In the genomic region with DNA sequence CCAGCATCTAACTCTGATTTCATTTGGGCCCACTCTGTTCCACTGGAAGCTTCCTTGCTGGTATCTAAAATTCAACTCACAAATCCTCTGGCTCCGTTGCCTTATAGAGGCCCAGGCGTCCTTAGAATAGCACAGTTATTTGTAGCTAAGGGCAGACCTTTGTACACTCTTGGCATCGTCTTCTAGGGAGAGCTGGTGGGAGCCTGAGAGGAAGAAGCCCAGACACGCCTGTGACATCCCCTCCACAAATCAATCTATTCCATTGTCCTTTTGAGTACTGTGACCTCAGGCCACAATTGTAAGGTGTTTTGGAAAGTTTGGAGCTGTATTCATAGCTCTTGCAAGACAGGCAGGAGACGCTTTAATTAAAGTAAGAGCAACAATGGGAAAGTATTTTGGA, we compare ENCODE assay signal across 9 mouse cellular contexts. TPM values are rescaled to one million over a fixed set of nuclear protein-coding genes. Genes with fewer than 3 reads are reported as not detected.
DNase-seq lines count a peak whose midpoint lies in the region; ATAC-seq and TF ChIP-seq lines count a peak whose summit lies in the region.
"Had no signal": no experiment of that assay in that cellular context is flagged by ENCODE, and none has a peak within 500 bp of the region (broad histone marks: within the 10 kb centered on the region; RNA-seq: fewer than 3 reads in every experiment).

No protein-coding gene starts in this region.

- H3K4me1 ChIP-seq in hindbrain, postnatal 0 days (ENCODE audit: insufficient read depth, low read length): no peaks in the 10 kb centered on the region
- no peaks in the 10 kb centered on the region for H3K4me1 ChIP-seq in hindbrain, embryonic 13.5 days (replicated peaks)
- H3K4me1 ChIP-seq in intestine, postnatal 0 days (replicated peaks; ENCODE audit: control insufficient read depth, insufficient read depth, low read length): 0 out of 2 replicates have a peak, but pooled peaks cover 7% of the 10 kb centered on the region
- H3K4me1 ChIP-seq in midbrain, embryonic 13.5 days (replicated peaks): no peaks in the 10 kb centered on the region

- TF ChIP-seq CTCF in hindbrain, postnatal 0 days (IDR thresholded peaks at IDR 0.05; ENCODE audit: low read depth): no peak
- no peak for TF ChIP-seq CTCF in intestine, postnatal 0 days (IDR thresholded peaks at IDR 0.05; ENCODE audit: low read depth)

- no peak overlapping the region for H3K4me2 ChIP-seq in hindbrain, postnatal 0 days (ENCODE audit: low read depth, low read length)
- H3K4me2 ChIP-seq in hindbrain, embryonic 13.5 days: no peak overlapping the region
- no peak overlapping the region for H3K4me2 ChIP-seq in intestine, postnatal 0 days (replicated peaks; ENCODE audit: low read depth)
- no peak overlapping the region for H3K4me2 ChIP-seq in midbrain, embryonic 13.5 days (replicated peaks)
- H3K4me2 ChIP-seq: limb, embryonic 12.5 days had no signal

- no peak overlapping the region for H3K4me3 ChIP-seq in hindbrain, postnatal 0 days (ENCODE audit: low read length)
- H3K4me3 ChIP-seq in hindbrain, embryonic 13.5 days: no peak overlapping the region
- H3K4me3 ChIP-seq in intestine, postnatal 0 days (ENCODE audit: low read depth, low read length): no peak overlapping the region
- no peak overlapping the region for H3K4me3 ChIP-seq in midbrain, embryonic 13.5 days (replicated peaks)
- H3K4me3 ChIP-seq: limb, embryonic 12.5 days; megakaryocyte, embryonic 14.5 days had no signal

- peaks cover 7% of the 10 kb centered on the region; the same call in 1 of the 2 replicates for H3K9me3 ChIP-seq in hindbrain, postnatal 0 days (ENCODE audit: low read length)
- H3K9me3 ChIP-seq in hindbrain, embryonic 13.5 days: peaks cover 24% of the 10 kb centered on the region
- H3K9me3 ChIP-seq in intestine, postnatal 0 days (ENCODE audit: control insufficient read depth): 0 out of 2 replicates have a peak, but pooled peaks cover 4% of the 10 kb centered on the region
- H3K9me3 ChIP-seq in midbrain, embryonic 13.5 days: peaks cover 10% of the 10 kb centered on the region

- DNase-seq in hindbrain, postnatal 0 days (ENCODE audit: low spot score): no peak
- DNase-seq in heart, adult 9 months (ENCODE audit: low spot score in 2 of 2): peak; percentile 81 to 87
- DNase-seq in lung, postnatal 36 days: peak; percentile 72
- no peak for DNase-seq in frontal cortex, postnatal 25 days (ENCODE audit: low spot score in 2 of 2)

- ATAC-seq in hindbrain, postnatal 0 days: 0 out of 2 replicates have a peak, but pooled peaks have one; percentile 32
- ATAC-seq in hindbrain, embryonic 13.5 days (ENCODE audit: low FRiP score): no peak
- ATAC-seq in intestine, postnatal 0 days: no peak
- no peak for ATAC-seq in midbrain, embryonic 13.5 days

- no peaks in the 10 kb centered on the region for H3K36me3 ChIP-seq in hindbrain, postnatal 0 days (ENCODE audit: insufficient read depth, low read length)
- H3K36me3 ChIP-seq in hindbrain, embryonic 13.5 days: no peaks in the 10 kb centered on the region
- no peaks in the 10 kb centered on the region for H3K36me3 ChIP-seq in intestine, postnatal 0 days (ENCODE audit: control insufficient read depth, insufficient read depth)
- no peaks in the 10 kb centered on the region for H3K36me3 ChIP-seq in midbrain, embryonic 13.5 days
- H3K36me3 ChIP-seq: limb, embryonic 12.5 days had no signal

- no peak overlapping the region for H3K27ac ChIP-seq in hindbrain, postnatal 0 days
- H3K27ac ChIP-seq in hindbrain, embryonic 13.5 days: no peak overlapping the region
- peak overlapping the region; percentile 50; the same call in 1 of the 2 replicates for H3K27ac ChIP-seq in intestine, postnatal 0 days (ENCODE audit: low read depth, low read length)
- no peak overlapping the region for H3K27ac ChIP-seq in midbrain, embryonic 13.5 days
- H3K27ac ChIP-seq: limb, embryonic 12.5 days had no signal

- no peak overlapping the region for H3K9ac ChIP-seq in hindbrain, postnatal 0 days (replicated peaks; ENCODE audit: low read length)
- H3K9ac ChIP-seq in hindbrain, embryonic 13.5 days: no peak overlapping the region
- H3K9ac ChIP-seq in intestine, postnatal 0 days (ENCODE audit: low read depth, low read length): no peak overlapping the region
- H3K9ac ChIP-seq in midbrain, embryonic 13.5 days (replicated peaks): no peak overlapping the region
- H3K9ac ChIP-seq: limb, embryonic 12.5 days had no signal

- 53% methylated on average over 5 of the region's 5 CpGs for WGBS in hindbrain, postnatal 0 days
- WGBS in hindbrain, embryonic 13.5 days: 74% methylated on average over 5 of the region's 5 CpGs
- WGBS in intestine, postnatal 0 days: 69% methylated on average over 5 of the region's 5 CpGs
- WGBS in midbrain, embryonic 13.5 days: 79% methylated on average over 5 of the region's 5 CpGs

- H3K27me3 ChIP-seq in hindbrain, postnatal 0 days (ENCODE audit: insufficient read depth, low read length): no peaks in the 10 kb centered on the region
- H3K27me3 ChIP-seq in hindbrain, embryonic 13.5 days: no peaks in the 10 kb centered on the region
- no peaks in the 10 kb centered on the region for H3K27me3 ChIP-seq in intestine, postnatal 0 days (replicated peaks; ENCODE audit: control insufficient read depth, insufficient read depth, low read length)
- H3K27me3 ChIP-seq in midbrain, embryonic 13.5 days: no peaks in the 10 kb centered on the region
- H3K27me3 ChIP-seq: limb, embryonic 12.5 days had no signal

RNA-seq across cellular contexts. Expression of a gene that starts 36.0 kb away (rescaled TPM):
- 54.0 and 64.4 TPM in 2 replicates for total RNA-seq in hindbrain, postnatal 0 days (2014; rRNA removed)
- polyA plus RNA-seq in hindbrain, postnatal 0 days (2015; fragmentation: Nextera tagmentation; extraction: Ambion mirVana): 88.1 and 89.7 TPM in 2 replicates
- 51.7 and 53.3 TPM in 2 replicates for polyA plus RNA-seq in hindbrain, embryonic 13.5 days (2015; fragmentation: Nextera tagmentation; extraction: Ambion mirVana)
- polyA plus RNA-seq in intestine, postnatal 0 days (2015; fragmentation: Nextera tagmentation; extraction: Ambion mirVana): 91.0 and 98.5 TPM in 2 replicates
- 35.3 and 39.6 TPM in 2 replicates for polyA plus RNA-seq in midbrain, embryonic 13.5 days (2015; fragmentation: Nextera tagmentation; extraction: Ambion mirVana)

Comparison
In these comparisons a context has a peak if more than half of its experiments do, and no peak if none do; other contexts are left out.
1. DNase-seq: peak in heart, adult 9 months (2 of 2) and lung, postnatal 36 days (single experiment); none in hindbrain, postnatal 0 days (single experiment) and frontal cortex, postnatal 25 days (0 of 2).